Mouse (Mus musculus) MEL (cell line): ENCODE results near the gene 1520401A03Rik. TPM values are rescaled to one million over a fixed set of nuclear protein-coding genes. Genes with fewer than 3 reads are reported as not detected.
A peak's percentile ranks its signal among the peaks of the same experiment; 100 is the strongest.

Experiments
- DNase-seq: peaks from one replicate; pipeline ENCODE4 v3.0.0; 2011; ENCODE audit warnings: low read depth, low spot score
- H3K27ac ChIP-seq: 2 replicates; pipeline ENCODE4 v1.5.1; 2012; ENCODE audit warnings: low read depth, mild to moderate bottlenecking, control low read depth, low read length, moderate library complexity; ENCODE audit not compliant: control insufficient read depth
- H3K27me3 ChIP-seq, 2 experiments: fragments of 150-350 bp in 1 of 2; sonication (generic) in 1 of 2; 2 replicates each; pipeline ENCODE4 v1.6.1; 2012; ENCODE audit warnings: low read length in 2 of 2, mild to moderate bottlenecking in 2 of 2, improper control_type of control experiment in 1 of 2, moderate library complexity in 1 of 2; ENCODE audit not compliant: insufficient read depth in 2 of 2, control insufficient read depth in 1 of 2
- H3K36me3 ChIP-seq, 2 experiments: 2 replicates each; pipeline ENCODE4 v1.6.1; 2012 to 2014; ENCODE audit warnings: low read length in 2 of 2, improper control_type of control experiment in 1 of 2, inconsistent platforms in 1 of 2, mild to moderate bottlenecking in 1 of 2; ENCODE audit not compliant: insufficient read depth in 2 of 2, control insufficient read depth in 1 of 2
- H3K4me1 ChIP-seq, 2 experiments: fragments of 150-350 bp in 1 of 2; sonication (generic) in 1 of 2; 2 replicates each; pipeline ENCODE4 v1.6.1; 2012; ENCODE audit warnings: low read length in 2 of 2, improper control_type of control experiment in 1 of 2, mild to moderate bottlenecking in 1 of 2; ENCODE audit not compliant: insufficient read depth in 2 of 2, control insufficient read depth in 1 of 2
- H3K4me3 ChIP-seq, 2 experiments: fragments of 150-350 bp in 1 of 2; sonication (generic) in 1 of 2; 2 replicates each; pipeline ENCODE4 v1.5.1; 2012; ENCODE audit warnings: low read depth in 2 of 2, low read length in 2 of 2, mild to moderate bottlenecking in 2 of 2, moderate library complexity in 2 of 2, control low read depth in 1 of 2, improper control_type of control experiment in 1 of 2; ENCODE audit not compliant: control insufficient read depth in 1 of 2, insufficient read depth in 1 of 2
- H3K79me2 ChIP-seq: 2 replicates; pipeline ENCODE4 v1.6.1; 2012; ENCODE audit warnings: mild to moderate bottlenecking, low read length, moderate library complexity; ENCODE audit not compliant: control insufficient read depth, poor library complexity, insufficient read depth
- H3K9ac ChIP-seq: 2 replicates; pipeline ENCODE4 v1.6.1; 2012; ENCODE audit warnings: low read depth, mild to moderate bottlenecking, control low read depth, low read length, moderate library complexity; ENCODE audit not compliant: control insufficient read depth, poor library complexity, severe bottlenecking
- H3K9me3 ChIP-seq: fragments of 150-350 bp; sonication (generic); replicated peaks from 2 replicates; pipeline ENCODE4 v1.6.1; 2012; ENCODE audit warnings: mild to moderate bottlenecking, low read length, improper control_type of control experiment, moderate library complexity; ENCODE audit not compliant: insufficient read depth
- CHD1 ChIP-seq: IDR thresholded peaks from 2 replicates; pipeline ENCODE4 v1.6.1; 2012; ENCODE audit warnings: low read depth, mild to moderate bottlenecking, inconsistent platforms, low read length, improper control_type of control experiment
- CHD2 ChIP-seq: IDR thresholded peaks from 2 replicates; pipeline ENCODE4 v1.6.1; 2011; ENCODE audit warnings: low read length, improper control_type of control experiment
- CTCF ChIP-seq, 3 experiments: IDR thresholded peaks in 2 of 3; conservative IDR thresholded peaks in 1 of 3; 2 replicates each; pipeline ENCODE4 v1.5.1; 2011 to 2012; ENCODE audit warnings: low read length in 3 of 3, low read depth in 2 of 3, mild to moderate bottlenecking in 2 of 3, improper control_type of control experiment in 1 of 3, inconsistent platforms in 1 of 3, mixed read lengths in 1 of 3, moderate library complexity in 1 of 3; ENCODE audit not compliant: control insufficient read depth in 1 of 3, insufficient read depth in 1 of 3, poor library complexity in 1 of 3, severe bottlenecking in 1 of 3
- E2F4 ChIP-seq: IDR thresholded peaks from 2 replicates; pipeline ENCODE4 v1.6.1; 2011; ENCODE audit warnings: low read depth, low read length, improper control_type of control experiment, borderline replicate concordance
- GABPA ChIP-seq: IDR thresholded peaks from 2 replicates; pipeline ENCODE4 v1.6.1; 2012; ENCODE audit warnings: low read depth, mild to moderate bottlenecking, inconsistent platforms, low read length, improper control_type of control experiment, moderate library complexity
- GATA1 ChIP-seq: IDR thresholded peaks from 2 replicates; pipeline ENCODE4 v1.6.1; 2011; ENCODE audit warnings: low read depth, low read length, improper control_type of control experiment
- HCFC1 ChIP-seq: IDR thresholded peaks from 2 replicates; pipeline ENCODE4 v1.6.1; 2012; ENCODE audit warnings: low read depth, mild to moderate bottlenecking, inconsistent platforms, low read length, improper control_type of control experiment, moderate library complexity
- JUND ChIP-seq: IDR thresholded peaks from 2 replicates; pipeline ENCODE4 v1.6.1; 2011; ENCODE audit warnings: low read depth, mild to moderate bottlenecking, improper control_type of control experiment, low read length
- MAX ChIP-seq: IDR thresholded peaks from 2 replicates; pipeline ENCODE4 v1.6.1; 2011; ENCODE audit warnings: low read length, improper control_type of control experiment
- MAZ ChIP-seq: IDR thresholded peaks from 2 replicates; pipeline ENCODE4 v1.6.1; 2012; ENCODE audit warnings: low read depth, mild to moderate bottlenecking, inconsistent platforms, low read length, improper control_type of control experiment
- MYC ChIP-seq: IDR thresholded peaks from 2 replicates; pipeline ENCODE4 v1.6.1; 2011; ENCODE audit warnings: low read depth, mild to moderate bottlenecking, low read length, improper control_type of control experiment, moderate library complexity
- RAD21 ChIP-seq: IDR thresholded peaks from 2 replicates; pipeline ENCODE4 v1.6.1; 2011; ENCODE audit warnings: mild to moderate bottlenecking, low read depth, low read length, improper control_type of control experiment
- RCOR1 ChIP-seq: IDR thresholded peaks from 2 replicates; pipeline ENCODE4 v1.6.1; 2012; ENCODE audit warnings: low read depth, mild to moderate bottlenecking, inconsistent platforms, low read length, improper control_type of control experiment
- SMC3 ChIP-seq: IDR thresholded peaks from 2 replicates; pipeline ENCODE4 v1.6.1; 2011; ENCODE audit warnings: low read depth, low read length, improper control_type of control experiment
- TBP ChIP-seq: IDR thresholded peaks from 2 replicates; pipeline ENCODE4 v1.8.0; 2011; ENCODE audit warnings: low read depth, low read length, improper control_type of control experiment
- TCF12 ChIP-seq: IDR thresholded peaks from 2 replicates; pipeline ENCODE4 v1.6.1; 2014; ENCODE audit warnings: low read depth, mild to moderate bottlenecking, inconsistent platforms, low read length, improper control_type of control experiment, moderate library complexity
- UBTF ChIP-seq: IDR thresholded peaks from 2 replicates; pipeline ENCODE4 v1.6.1; 2012; ENCODE audit warnings: low read depth, mild to moderate bottlenecking, inconsistent platforms, low read length, improper control_type of control experiment, moderate library complexity, borderline replicate concordance; ENCODE audit not compliant: insufficient read depth
- USF1 ChIP-seq: IDR thresholded peaks from 2 replicates; pipeline ENCODE4 v1.6.1; 2014; ENCODE audit warnings: low read depth, mild to moderate bottlenecking, inconsistent platforms, low read length, improper control_type of control experiment, moderate library complexity
- USF2 ChIP-seq, 2 experiments: IDR thresholded peaks; 2 replicates each; pipeline ENCODE4 v1.6.1; 2011 to 2012; ENCODE audit warnings: improper control_type of control experiment in 2 of 2, low read length in 2 of 2, borderline replicate concordance in 1 of 2, inconsistent platforms in 1 of 2, low read depth in 1 of 2, mild to moderate bottlenecking in 1 of 2; ENCODE audit not compliant: insufficient read depth in 1 of 2
- ZC3H11A ChIP-seq: IDR thresholded peaks from 2 replicates; pipeline ENCODE4 v1.6.1; 2012; ENCODE audit warnings: low read depth, mild to moderate bottlenecking, inconsistent platforms, low read length, improper control_type of control experiment
- ZKSCAN1 ChIP-seq: IDR thresholded peaks from 2 replicates; pipeline ENCODE4 v1.6.1; 2012; ENCODE audit warnings: low read depth, mild to moderate bottlenecking, inconsistent platforms, low read length, improper control_type of control experiment, moderate library complexity
- ZNF384 ChIP-seq: IDR thresholded peaks from 2 replicates; pipeline ENCODE4 v1.6.1; 2012; ENCODE audit warnings: low read depth, mild to moderate bottlenecking, inconsistent platforms, low read length, improper control_type of control experiment
- polyA plus RNA-seq, 2 experiments: library from polyadenylated mRNA; stranded (reverse) in 1 of 2; unstranded in 1 of 2; fragments of >175 nt in 1 of 2; fragments of >200 nt in 1 of 2; gene quantifications; 2 replicates each; pipeline versions ENCODE4 v1.2.1 to v1.2.4; 2012; ENCODE audit warnings: low replicate concordance in 2 of 2, low read depth in 1 of 2; ENCODE audit not compliant: insufficient read length in 2 of 2, insufficient read depth in 1 of 2, missing spikeins in 1 of 2
- total RNA-seq: library from RNA; depleted of rRNA; stranded (reverse); fragments of 300-350 nt; gene quantifications from 2 replicates; pipeline ENCODE4 v1.2.3, GENCODE M21; 2012

Gene 1520401A03Rik
- total and polyA plus RNA-seq, 3 experiments = not detected

DNA sequence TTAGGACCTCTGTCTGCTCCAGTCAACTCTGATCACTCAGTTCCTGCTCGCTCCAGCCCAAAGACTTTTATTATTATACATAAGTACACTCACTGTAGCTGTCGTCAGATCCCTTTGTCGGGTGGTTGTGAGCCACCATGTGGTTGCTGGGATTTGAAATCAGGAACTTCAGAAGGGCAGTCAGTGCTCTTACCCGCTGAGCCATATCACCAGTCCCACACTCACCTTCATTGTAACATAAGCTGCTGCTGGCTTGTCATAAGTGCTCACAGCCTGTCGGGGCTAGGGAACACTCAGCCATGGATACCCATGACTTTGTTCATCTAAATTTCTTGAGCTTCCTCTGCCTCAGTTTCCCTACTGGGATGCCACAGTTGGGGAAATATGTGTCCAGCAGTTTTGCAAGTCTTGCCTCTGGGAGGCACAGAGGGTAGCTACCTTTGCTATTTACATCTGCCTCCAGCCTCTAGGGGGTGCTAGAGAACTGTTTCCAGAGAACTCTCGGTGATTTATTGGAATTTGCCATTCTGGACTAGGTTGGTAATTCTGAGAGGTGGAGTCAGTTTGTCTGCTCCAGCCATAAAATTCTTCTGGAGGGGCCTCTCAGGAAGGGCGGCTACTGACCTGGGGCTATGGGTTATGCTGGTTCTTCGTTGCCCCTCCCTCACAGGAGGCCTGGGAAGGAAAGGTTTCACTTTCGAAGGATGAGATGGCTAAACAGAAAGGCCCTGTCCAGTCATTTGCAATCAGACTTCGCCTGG is 26.2 kb upstream of the 1520401A03Rik start:
- H3K27ac ChIP-seq = no peak overlapping the region
- DNase-seq = peak; percentile 89
- peaks cover 4 to 23% of the 10 kb centered on the region in 2 experiments; a peak in 3 of 4 replicates for H3K4me1 ChIP-seq
- peak overlapping the region; percentile 59 for H3K9ac ChIP-seq
- no peaks in the 10 kb centered on the region for H3K9me3 ChIP-seq
- peaks cover 0 to 4% of the 10 kb centered on the region in 2 experiments; a peak in 2 of 4 replicates for H3K36me3 ChIP-seq
- H3K79me2 ChIP-seq = no peaks in the 10 kb centered on the region
- no peaks in the 10 kb centered on the region for H3K27me3 ChIP-seq
- peak overlapping the region; percentile 55 to 69 for H3K4me3 ChIP-seq
- TF ChIP-seq CTCF (IDR thresholded peaks at IDR 0.05 in 2 of 3, conservative IDR thresholded peaks at IDR 0.05 in 1 of 3; ENCODE audit: control insufficient read depth in 1 of 3, insufficient read depth in 1 of 3, low read depth in 2 of 3, low read length in 3 of 3, poor library complexity in 1 of 3, severe bottlenecking in 1 of 3) (peak; percentile 45 to 75 (median 73)), TBP (0 out of 2 replicates have a peak, but pooled peaks have one; percentile 22), UBTF (no peak), SMC3 (peak; percentile 47), RCOR1 (peak; percentile 55), MYC (0 out of 2 replicates have a peak, but pooled peaks have one; percentile 29), ZC3H11A (peak; percentile 32), CHD2 (no peak), E2F4 (no peak), RAD21 (peak; percentile 66), USF2 (IDR thresholded peaks at IDR 0.05; ENCODE audit: borderline replicate concordance in 1 of 2, insufficient read depth in 1 of 2, low read depth in 1 of 2, low read length in 2 of 2) (no peak)
- TF ChIP-seq, all 39 proteins: peak for 7

- no peak overlapping the region for H3K27ac ChIP-seq
- 0 out of 2 replicates have a peak, but pooled peaks have one; percentile 17 for TF ChIP-seq USF1
- TF ChIP-seq MYC = no peak
- no peaks in the 10 kb centered on the region for H3K79me2 ChIP-seq
- no peaks in the 10 kb centered on the region for H3K27me3 ChIP-seq
- no peak for DNase-seq
- peaks cover 4 to 23% of the 10 kb centered on the region in 2 experiments; a peak in 3 of 4 replicates for H3K4me1 ChIP-seq
- H3K9ac ChIP-seq = no peak overlapping the region
- no peaks in the 10 kb centered on the region for H3K9me3 ChIP-seq
- H3K36me3 ChIP-seq = peaks cover 0 to 4% of the 10 kb centered on the region in 2 experiments; a peak in 2 of 4 replicates
- no peak overlapping the region for H3K4me3 ChIP-seq
These were observed 25.4 kb upstream of the 1520401A03Rik start for GRCm38 (mm10) chr17:23748026-23748425.

GRCm38 (mm10) chr17:23747471-23747870 is 24.9 kb upstream of the 1520401A03Rik start:
- H3K4me3 ChIP-seq = no peak overlapping the region
- no peaks in the 10 kb centered on the region for H3K9me3 ChIP-seq
- no peak overlapping the region for H3K27ac ChIP-seq
- H3K79me2 ChIP-seq = no peaks in the 10 kb centered on the region
- H3K36me3 ChIP-seq = peaks cover 0 to 4% of the 10 kb centered on the region in 2 experiments; a peak in 2 of 4 replicates
- no peaks in the 10 kb centered on the region for H3K27me3 ChIP-seq
- TF ChIP-seq ZNF384 (no peak), CHD1 (no peak), RCOR1 (no peak), SMC3 (no peak), TCF12 (no peak), USF1 (no peak), HCFC1 (no peak), MAZ (no peak), GABPA (no peak), JUND (no peak), GATA1 (no peak), MAX (no peak), ZKSCAN1 (no peak)
- TF ChIP-seq, all 39 proteins: peak for 0
- no peak for DNase-seq
- H3K4me1 ChIP-seq = peaks cover 4 to 23% of the 10 kb centered on the region in 2 experiments; a peak in 3 of 4 replicates
- no peak overlapping the region for H3K9ac ChIP-seq
